Mouse (Mus musculus) lung, postnatal 4 days (tissue): ENCODE data around the gene Prg2.

Experiments used
- DNase-seq, 2 experiments: peaks; one replicate each; pipeline ENCODE4 v3.0.0; 2021

The Prg2 gene

DNA sequence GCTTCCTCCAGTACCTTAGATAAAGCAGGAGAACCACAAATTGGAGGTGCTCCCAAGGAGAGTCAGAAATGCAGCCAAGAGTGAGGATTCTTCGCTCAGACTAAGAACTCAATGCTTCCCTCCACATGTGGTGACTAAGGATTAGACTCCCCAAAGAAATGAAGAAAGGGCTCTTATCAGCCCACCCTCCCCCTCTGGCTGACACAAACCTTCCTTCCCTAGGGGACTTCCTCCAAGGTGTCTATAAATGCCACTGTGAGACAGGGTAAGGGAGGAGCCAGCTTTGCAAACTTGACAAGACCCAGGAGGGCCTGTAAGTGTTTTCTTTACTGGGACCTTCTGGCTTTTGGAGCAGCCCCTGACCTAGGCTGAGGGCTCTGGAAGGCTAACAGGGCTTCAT is at the start of gene Prg2:
TSS of gene Prg2 (plus strand) at position 274 of the 400 bp plus-strand sequence.
- no peak for DNase-seq

DNA sequence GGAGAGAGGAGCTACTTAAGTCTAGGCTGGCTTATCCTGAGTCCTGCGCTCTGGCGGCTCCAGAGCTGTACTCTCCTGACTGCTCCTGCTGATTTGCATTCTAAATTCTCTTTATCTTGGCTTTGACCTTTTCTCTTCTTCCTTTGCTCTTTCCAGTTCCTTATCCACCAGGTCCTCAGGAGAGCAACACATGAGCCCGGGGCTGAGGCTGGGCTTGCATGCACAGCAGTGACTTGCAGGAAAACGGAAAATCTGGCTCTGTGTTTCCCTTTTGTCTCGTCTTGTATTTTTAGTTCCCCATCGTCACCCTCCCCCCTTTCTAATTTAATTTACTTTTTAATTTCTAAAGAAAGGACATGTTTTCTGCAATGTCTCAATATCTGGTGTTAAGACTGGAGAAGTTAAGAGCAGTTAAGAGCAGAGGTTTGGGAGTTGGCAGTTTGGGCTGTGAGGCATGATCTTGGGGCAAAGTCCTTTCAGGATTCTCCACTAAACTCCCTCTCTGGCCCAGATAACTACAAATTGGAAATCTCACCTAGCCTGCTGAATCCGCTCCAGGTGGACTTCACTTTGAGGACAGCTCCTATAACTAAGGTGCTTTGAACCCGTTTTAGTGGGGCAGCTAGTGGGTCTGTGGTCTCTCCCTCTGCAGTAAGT is 46.1 kb upstream of the Prg2 start:
- no peak for DNase-seq

DNA sequence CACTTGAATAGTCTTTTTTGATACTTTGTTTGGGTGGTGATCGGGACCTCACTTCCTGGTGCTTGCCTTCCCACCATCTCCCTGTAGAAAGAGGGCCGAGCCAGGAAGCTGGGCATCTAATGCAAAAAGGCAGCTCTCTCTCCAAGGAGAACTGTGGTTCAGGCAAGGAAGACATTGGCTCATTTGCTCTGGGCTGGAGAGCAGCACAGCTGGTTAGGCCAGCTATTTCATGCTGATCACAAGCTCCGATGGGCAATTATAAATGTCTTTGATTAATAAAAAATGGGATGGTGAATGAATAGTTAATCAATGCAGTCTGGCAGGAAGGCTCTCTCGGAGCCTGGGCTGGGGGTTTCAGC is 45.6 kb upstream of the Prg2 start:
- no peak for DNase-seq

DNA sequence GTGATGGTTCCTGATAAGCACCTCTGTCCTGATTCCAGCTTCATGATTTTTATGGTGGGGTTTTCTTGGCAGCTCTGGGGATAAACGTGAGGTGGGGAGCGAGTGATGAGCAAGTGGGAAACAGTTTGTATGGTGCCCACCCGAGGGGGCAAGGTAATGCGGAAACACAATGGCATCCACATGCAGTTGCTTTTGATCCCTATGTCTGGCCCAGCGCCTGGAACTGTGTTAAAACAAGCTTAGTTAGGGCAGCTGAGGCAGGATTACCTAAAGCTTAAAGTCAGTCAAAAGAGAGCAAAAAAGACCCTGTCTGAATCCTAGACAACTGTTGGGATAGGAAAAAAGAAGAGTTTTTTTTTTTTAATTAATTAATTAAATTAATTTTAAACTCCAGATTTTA is 45.2 kb upstream of the Prg2 start:
- DNase-seq, result no peak

DNA sequence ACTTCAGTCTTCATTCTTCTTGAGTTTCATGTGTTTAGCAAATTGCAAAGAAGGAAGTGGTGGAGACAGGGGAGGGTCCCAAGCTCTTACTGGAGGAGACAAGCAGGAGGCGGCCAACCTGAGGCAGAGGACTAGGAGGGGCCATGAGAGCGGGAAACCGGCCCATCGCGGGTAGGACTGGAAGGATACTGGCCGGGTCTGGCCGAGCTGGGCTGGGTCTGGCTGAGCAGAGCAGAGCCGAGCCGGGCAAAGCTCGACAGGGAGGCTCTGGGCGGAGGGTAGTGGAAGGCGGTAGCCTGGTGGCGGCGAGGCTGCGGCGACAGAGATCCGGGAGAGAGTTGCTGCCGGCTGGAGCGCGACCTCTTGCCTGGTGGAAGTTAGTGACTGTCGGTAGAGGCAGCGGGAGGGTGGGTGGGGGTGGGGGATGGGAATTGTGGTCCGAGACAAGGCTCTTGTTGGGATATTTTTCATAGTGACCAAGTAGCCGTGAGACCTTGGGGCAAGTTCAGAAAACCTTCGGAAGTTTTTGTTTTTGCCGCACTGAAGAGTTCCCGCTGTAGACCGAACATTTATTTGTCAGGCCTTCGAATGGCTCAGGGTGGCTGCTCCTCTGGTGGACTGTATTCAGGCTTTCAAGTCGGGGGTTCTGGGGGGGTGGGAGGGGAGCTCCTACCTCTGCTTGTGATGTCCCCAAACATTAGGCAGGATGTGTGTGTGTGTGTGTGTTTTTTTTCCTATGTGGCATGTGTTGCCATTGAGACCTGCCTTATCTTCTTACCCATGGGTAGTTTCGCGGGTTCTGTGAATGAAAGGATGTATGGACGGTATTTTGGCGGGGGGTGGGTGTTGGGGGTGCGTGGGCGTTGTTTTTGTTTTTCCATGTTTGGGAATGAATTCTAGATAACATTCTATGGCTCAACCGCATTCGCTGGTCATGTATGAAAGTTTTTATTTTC is 43.5 kb upstream of the Prg2 start, which contains the start of gene Slc43a3:
TSS of gene Slc43a3 (plus strand) at position 106 of the 956 bp plus-strand sequence.
- DNase-seq, result peak; percentile 87 to 92

DNA sequence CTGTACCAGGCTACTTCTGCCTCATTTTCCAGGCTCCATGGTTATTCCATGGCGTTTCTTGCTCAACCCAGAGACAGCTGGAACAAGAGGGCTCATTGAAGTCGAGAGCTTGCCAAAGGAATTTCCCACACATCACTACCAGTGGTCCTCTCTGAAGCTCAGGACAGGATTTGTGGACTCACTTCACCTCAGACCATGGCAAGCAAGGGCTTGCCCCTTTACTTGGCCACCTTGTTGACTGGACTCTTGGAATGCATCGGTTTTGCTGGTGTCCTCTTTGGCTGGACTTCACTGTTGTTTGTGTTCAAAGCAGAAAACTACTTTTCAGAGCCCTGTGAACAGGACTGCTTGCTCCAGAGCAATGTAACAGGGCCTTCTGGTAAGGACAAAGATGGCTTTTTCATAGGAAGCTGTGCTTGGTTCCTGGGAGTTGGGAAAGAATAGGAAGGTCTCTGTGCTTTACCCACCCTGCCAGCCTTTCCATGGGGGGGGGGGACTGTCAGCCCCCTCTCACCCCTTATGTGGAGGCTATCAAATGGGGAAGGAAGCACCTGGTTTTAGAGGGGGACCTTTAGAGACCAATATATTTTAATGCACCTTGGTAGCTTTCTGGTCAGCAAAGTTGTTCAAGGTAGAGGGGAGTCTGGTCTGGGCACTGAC is 42.6 kb upstream of the Prg2 start:
- DNase-seq, result peak in 1 of 2 experiments; percentile 26

DNA sequence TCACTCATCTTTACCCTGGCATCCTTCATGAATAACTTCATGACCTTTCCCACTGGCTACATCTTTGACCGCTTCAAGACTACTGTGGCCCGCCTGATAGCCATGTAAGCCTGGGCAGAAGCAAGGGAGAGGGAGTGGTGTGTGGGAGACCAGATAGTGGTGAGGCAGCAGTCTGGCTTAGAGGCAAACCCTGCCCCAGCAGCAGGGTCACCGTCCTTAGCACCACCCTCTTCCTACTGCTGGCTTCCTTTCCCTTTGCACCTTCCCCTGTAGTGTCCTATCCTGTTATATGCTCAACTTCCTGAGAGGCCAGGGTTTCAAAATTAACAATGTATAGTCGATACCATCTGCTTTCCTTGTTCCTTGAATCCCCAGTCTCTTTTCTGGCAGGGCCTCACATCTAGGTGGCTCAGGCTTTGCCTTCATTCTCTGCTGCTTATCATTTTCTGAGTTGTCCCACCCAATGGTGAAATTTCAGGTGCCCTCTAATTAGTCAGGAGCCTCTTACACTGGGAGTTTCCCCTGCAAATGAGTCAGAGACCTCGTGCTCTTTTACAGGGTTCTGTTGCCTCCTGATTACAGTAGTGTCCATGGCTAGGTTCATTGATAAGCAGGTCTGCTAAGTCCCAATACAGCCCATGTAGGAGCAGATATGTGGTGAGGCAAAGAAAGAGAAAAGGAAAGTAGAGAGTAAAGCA is 41.9 kb upstream of the Prg2 start:
- DNase-seq, result peak; percentile 51 to 64

DNA sequence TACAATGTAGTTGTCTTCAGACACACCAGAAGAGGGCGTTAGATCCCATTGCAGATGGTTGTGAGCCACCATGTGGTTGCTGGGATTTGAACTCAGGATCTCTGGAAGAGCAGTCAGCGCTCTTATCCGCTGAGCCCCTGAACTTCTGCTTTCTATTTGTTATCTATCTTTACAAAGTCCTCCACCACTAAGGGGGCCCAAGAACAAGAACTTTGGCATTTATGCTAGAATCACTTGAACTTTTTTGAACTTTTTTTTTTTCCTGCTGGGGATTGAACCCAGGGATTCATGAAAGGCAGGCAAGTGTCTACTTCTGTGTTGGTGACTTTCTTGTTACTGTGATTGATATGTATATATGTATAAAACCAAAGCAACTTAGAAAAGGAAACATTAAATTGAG is 41.0 kb upstream of the Prg2 start:
- no peak for DNase-seq

DNA sequence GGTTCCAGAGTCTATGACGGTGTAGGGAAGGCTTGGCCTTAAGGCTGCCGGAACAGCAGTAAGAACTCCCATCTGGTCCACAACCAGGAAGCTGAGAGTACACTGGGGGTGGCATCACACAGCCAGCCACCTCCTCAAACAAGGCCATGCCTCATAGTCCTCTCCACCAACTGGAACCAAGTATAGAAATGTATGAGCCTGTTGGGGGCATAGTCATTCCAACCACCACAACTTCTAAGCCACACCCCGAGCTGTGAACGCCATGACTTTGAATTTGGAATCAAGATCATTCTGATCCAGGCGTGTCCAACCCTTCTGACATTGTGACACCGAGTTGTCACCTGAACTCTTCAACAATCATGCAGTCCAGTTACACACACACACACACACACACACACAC is 40.5 kb upstream of the Prg2 start:
- DNase-seq, result no peak

DNA sequence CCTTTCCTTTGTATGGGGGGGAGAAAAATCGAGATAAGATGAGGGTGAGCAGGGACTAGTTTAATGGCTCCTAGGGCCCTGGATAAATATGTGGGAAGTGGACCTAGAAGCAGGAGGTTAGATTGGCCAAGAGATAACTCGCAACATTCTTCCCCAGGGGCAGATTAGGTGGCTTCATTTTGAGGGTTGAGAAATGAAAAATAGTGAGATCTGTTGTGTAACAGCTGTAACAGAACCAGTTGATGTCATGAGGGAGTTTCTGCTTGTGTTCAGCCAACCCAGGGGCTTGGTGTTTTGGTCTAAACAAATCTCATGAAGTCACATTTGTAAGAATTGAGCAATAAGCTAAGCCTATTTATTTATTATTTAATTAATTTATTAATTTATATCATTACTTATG is 38.9 kb upstream of the Prg2 start:
- no peak for DNase-seq

DNA sequence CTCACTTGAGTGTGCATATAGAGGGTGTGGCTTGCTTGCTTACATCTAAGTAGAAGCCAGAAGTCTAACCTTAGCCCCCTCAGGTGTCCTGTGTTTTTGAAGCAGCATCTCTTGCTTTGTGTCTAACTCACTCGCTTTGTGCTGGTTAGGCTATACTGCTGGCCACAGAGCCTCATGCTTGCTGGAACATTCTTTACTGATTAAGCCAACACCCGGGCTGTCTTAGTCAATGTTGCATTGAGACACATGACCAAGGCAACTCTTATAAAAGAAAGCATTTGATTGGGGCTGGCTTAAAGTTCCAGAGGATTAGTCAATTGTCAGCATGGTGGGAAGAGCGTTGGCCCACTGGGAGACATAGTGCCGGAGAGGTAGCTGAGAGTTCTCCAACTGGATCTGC is 38.5 kb upstream of the Prg2 start:
- DNase-seq, result no peak

DNA sequence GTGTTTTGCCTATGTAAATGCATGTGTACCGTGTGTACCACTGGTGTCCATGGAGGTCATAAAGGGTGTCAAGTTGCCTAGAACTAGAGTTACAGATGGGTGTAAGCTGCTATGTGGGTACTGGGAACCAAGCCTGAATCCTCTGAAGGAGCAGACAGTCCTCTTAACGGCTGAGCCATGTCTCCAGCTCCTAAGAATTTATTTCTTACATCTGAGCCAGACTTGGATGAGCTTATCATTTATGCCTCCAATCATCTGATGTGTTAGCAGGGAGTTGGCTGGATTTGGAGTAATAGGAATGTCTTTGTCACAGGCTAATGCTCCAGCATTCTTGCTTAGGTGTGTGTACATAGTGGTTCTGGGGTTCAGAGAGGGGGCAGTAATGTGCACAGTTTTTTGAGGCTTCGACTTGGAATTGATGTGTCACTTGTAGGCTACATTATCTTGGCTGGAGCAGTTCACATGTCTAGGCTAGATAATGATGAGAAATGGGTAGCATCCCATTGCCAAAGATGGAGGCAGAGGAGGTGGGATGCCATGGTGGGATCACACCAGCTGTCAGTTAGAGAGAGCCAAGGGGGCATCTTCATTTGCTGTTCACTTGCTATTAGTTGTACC is 33.0 kb upstream of the Prg2 start:
- DNase-seq, result no peak

DNA sequence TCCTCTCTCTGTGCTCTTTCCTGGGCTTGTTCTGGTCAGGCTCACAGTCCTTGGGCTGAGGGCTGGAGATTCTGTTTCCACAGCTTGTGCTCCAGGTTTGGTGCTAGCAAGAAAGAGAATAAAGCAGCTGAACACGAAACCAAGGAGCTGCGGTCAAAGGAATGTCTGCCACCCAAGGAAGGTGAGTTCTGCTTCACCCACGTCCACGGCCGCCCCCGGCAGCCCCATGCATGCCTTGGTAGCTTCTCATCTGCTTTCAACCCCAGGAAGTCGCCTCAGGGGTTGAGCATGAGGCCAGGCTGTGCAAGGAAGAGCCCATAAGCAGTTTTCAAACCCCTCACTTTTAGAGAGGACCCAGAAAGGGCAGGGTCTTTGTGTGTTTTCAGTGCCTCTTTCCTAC is 32.0 kb upstream of the Prg2 start:
- DNase-seq, result no peak

DNA sequence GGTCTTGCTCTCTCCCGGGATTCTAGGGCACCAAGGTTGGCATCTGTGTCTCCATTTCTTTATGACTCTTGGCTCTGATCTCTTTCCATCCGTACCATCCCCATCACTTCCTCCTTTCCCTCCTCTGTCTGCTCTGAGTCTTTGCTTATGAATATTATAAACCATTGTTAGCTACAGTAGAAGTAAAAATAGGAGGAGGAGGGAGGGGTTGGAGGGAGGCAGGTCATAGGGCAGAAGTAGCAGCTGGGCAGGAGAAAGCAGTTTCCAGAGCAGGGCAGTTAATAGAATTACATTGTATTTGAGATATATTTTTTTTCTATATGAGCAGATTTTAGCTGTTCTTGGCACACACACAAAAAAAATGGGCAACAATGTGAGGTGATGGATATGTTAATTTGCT is 31.5 kb upstream of the Prg2 start:
- DNase-seq, result no peak

DNA sequence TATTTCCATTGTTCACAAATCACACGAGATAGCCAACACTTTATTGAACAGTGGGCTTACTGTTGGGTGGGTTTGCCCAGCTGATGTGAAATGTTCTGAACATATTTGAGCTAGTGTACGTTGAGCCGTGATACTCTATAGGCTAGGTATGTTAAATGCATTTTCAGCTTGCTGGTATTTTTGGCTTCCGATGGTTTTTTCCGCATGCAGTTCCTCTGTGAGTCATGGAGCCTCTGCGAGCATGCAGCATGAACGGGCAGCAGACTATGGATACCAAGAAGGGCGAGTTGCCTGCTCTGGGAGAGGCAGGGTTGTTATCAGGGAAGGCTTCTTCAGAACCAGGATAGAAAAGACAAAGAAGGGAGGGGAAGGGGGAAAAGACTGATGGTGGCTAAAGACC is 29.2 kb upstream of the Prg2 start:
- no peak for DNase-seq

DNA sequence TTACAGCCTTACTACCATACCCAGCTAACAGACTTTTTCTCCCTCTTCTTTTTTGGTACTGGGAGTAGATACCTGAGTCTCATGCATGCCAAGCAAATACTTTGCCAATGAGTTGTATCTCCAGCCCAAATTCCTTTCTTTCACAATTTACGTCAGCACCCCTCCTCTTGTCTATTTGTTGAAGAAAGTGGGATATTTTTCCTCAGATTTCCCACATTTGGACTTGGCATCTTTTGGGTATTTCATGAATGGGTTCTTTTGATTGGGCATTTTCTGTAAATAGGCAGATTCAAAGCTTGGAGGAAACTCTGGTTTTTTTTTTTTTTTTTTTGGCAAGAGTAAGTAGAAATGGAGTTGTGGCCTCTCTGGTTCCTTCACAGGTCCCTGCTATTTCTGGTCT is 28.0 kb upstream of the Prg2 start:
- no peak for DNase-seq

DNA sequence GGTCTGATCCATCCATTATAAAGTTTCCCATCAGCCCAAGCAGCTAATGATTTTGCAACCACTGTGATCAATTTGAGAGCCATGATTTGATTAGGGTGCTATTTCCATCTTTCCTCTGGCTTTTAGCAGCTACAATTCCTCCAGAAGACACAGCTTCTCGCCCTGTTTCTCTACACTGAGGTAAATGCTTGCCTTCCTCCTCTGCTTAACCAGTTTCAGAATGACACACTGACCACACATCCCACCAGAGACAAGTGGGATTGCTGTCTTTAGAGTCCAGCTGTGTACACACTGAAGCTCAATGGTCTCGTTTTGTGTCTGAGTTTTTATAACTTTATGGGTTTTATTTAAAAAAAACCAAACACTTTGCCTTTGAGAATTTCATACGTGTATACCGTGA is 27.6 kb upstream of the Prg2 start:
- no peak for DNase-seq

DNA sequence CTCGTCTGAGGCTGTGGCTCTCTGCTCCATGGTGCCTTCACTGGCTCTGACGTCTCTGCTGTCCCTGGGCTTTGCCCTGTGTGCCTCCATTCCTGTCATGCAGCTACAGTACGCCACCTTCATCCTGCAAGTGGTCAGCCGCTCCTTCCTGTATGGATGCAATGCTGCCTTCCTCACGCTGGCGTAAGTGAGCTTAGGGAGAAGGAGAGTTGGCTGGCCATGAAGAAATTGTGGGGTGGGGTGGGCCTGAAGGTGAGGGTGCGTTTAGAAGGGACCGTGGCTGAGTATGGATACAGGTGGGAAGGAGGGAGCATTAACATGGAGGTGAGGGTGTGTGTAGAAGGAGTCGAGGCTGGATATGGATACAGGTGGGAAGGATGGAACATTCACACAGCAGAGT is 24.8 kb upstream of the Prg2 start:
- no peak for DNase-seq

DNA sequence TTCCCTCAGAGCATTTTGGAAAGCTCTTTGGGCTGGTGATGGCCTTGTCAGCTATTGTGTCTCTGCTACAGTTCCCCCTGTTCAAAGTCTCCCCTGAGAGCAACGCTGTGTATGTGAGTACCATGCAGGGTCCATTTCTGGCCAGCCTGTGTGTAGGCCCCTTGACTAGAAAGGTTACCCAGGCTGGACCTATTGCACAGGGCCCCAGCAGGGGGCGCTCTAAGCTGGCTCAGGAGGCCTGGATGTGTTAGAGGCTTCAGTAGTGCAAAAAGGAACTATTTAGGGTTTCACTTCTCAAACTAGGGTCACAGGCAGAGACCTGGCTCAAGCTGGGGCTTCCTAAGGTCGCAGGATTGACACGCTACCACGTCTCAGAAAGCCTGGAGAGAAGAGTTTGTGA is 24.0 kb upstream of the Prg2 start:
- DNase-seq, result peak; percentile 68 to 74

DNA sequence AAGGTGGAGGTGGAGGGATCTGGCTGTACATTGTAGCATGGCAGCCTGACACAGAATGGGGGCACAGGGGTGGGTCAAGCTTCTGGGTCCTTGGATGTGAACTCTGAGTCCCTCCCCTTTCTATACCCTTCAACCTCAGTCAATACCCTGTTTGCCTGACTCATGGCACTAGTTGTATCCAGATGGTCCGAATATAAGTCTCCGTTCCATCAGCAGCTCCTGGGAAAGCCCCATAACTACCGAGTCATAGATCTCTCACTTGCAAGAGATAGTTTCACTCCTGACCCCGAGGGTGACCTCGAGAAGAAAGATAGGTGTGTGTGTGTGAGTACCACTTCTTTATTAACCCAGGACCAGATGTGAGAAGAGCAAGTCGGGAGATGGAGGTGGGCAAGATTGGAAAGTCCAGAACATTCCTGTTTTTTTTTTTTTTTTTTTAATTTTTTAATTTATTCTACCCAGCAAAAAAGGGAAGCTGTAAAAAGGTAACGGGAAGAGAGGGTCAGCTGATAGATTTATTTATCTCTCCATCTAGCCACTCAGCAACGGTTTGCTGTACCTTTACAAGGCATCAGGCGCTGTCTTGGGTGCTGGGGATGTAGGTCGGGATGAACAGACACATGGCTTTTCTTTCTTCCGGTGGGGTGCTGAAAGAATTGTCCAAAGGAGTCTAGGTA is 21.5 kb upstream of the Prg2 start:
- no peak for DNase-seq

DNA sequence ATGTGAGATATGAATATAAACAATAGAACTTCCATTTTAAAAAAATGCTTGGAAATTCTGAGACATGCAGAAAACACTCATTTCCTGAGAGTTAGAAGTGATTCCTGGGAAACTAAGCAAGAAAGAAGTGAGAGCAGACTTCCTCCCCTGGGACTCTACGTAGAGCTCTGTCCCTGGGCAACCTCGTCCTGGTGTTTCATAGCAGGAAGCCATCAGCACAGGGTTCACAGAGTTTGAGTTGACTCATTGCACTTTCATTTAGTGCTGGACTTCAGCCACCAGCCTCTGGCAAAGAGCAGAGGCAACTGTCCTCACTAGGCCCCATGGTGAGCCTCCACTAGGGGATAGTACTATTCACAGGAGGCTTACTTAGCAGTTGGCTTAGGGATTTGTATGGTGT is 19.0 kb upstream of the Prg2 start:
- peak; percentile 31 to 32 for DNase-seq

DNA sequence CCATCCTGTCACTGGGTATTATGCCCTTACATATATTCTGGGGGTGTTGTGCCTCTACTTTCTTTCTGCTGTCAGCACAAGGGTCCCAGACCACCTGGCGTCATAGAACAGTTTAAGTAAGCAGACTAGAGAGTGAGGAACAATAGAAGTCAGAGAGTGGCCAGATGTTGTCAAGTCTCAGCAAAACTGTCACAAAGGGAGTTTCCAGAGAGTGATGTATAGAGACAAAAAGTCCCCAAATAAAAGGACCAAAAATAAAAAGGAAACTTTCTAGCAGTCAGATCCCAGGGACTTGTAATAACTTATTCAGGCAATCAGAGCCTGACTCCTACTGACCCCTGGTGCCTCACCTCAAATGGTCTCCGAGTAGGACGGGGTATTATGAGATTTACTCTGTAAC is 18.4 kb upstream of the Prg2 start:
- no peak for DNase-seq
